Mouse (Mus musculus) right cerebral cortex, postnatal 4 days (tissue): ENCODE measurements around the gene Pde11a.

Source experiments
- DNase-seq: peaks from one replicate; pipeline ENCODE4 v3.0.0-alpha.2; 2022

Gene Pde11a

GRCm38 (mm10) chr2:76338215-76339156 lies at the start of gene Pde11a:
Pde11a (minus strand) TSS chr2:76338774.
- peak; percentile 7 for DNase-seq

GRCm38 (mm10) chr2:76386531-76386930 lies 48.0 kb upstream of the Pde11a start:
- DNase-seq = no peak

DNA sequence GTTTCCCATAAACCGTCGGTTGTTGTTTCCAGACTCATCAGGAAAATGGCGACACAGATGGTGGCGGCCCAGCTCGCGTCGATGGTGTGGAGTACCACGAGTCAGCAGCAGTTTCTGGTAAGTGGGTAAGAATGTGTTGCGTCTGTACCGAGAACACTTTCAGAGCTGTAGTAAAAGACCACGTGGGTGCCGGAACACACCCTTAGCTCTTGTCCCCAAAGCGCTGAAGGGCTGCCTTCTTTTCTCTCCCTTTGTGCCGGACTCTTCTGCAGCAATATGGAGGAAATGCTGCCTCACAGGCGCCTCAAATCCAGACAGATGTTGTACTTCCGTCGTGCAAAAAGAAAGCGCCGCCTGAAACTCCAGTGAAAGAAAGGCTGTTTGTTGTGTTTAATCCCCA lies 40.1 kb upstream of the Pde11a start:
- DNase-seq = no peak

DNA sequence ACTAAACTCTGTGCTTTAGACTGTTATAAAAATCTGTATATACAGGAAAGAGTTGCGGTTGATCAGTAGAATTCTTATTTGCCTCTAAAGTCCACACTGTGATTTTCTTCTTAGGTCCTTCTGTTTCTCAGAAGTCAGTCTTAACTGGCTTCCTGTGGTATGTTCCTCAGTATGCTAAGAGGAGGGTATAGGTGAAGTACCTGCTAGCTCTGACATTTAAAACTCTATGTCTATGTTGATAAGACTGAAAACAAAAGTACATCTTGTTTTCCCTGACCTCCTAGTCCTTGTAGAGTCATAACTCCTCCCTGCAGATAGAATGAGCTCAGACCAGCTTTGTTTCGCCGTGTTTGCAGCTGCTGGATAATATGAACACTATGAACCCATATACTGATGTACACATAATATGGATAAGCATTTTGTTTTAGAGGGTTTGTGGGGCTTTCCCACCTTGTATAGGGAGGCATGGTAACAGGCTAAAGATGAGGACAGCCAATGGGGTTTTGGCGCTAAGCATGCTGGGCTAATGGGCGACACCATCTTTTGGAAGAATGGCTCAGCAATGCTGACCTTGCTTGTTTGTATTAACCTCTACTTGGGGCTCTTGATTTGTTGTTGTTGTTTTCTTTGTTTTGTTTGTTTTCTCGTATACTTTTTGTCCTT lies 36.1 kb upstream of the Pde11a start:
- no peak for DNase-seq

GRCm38 (mm10) chr2:76372244-76372643 lies 33.7 kb upstream of the Pde11a start:
- no peak for DNase-seq

DNA sequence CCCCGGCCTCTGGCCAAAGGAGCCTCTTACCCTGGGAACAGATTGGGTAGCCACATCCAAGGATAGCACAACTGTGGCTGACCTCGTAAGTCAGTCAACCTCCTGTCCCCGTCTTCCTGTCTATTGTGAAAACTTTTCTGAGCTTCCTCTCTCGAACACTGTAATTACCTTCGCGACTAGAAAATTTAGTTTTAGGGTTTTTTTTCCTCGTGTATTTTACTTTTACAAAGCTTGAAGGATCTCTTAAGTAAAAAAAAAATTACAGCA lies 32.0 kb upstream of the Pde11a start:
- no peak for DNase-seq

GRCm38 (mm10) chr2:76369821-76370655 lies 31.5 kb upstream of the Pde11a start, which contains the start of gene Rbm45:
Rbm45 (plus strand) TSS chr2:76369984.
- peak; percentile 98 for DNase-seq

GRCm38 (mm10) chr2:76368861-76369660 lies 30.5 kb upstream of the Pde11a start:
- no peak for DNase-seq

DNA sequence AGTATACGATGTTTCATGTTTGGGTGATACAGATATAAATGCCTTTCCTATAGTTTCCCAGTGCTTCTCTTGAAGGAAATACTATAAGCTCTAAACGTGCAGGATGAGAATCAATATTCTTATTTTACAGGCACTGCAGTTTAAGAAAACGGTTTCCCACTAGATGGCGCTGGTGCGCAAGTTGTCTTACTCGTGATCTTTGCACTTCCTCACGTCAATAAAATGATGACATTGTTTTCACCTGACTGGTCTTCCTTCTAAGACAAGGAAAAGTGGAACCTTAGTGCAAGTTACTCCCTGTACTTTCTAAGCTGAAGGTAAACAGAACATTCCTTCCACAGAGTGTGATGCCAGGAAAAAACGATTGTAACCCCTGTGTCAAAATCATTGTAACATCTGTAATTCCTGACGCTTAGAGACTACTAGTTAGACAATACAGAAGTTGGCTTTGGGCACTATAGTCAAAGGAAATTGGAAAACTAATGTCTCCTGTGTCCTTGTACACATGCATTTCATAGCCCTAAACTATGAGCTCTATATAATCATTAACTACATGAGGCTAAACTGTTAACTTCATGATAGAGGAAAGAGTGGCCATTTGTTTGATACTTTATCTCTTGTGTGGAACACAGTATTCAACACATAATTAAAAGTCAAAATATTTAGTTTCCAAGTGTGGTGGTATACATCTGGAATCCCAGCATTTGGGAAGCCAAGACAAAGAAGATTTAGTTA lies 28.8 kb upstream of the Pde11a start:
- DNase-seq = peak; percentile 95

DNA sequence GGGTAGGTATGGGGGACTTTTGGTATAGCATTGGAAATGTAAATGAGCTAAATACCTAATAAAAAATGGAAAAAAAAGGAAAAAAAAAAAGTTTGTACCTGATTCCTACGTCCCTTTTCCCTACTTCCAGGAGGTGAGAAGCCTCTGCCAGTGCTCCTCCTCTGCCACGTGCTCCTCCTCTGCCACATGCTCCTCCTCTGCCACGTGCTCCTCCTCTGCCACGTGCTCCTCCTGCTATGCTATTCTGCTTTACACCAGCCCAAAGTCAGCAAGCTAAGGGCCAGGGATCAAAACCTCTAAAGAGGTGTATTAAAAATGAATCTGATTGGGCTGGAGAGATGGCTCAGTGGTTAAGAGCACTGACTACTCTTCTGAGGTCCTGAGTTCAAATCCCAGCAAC lies 27.2 kb upstream of the Pde11a start:
- no peak for DNase-seq

- DNase-seq = peak; percentile 67
Measured at GRCm38 (mm10) chr2:76362111-76362510, 23.5 kb upstream of the Pde11a start.

GRCm38 (mm10) chr2:76360226-76360625 lies 21.7 kb upstream of the Pde11a start, which contains the start of gene Cyct:
Cyct (minus strand) TSS chr2:76360450.
- DNase-seq = no peak

DNA sequence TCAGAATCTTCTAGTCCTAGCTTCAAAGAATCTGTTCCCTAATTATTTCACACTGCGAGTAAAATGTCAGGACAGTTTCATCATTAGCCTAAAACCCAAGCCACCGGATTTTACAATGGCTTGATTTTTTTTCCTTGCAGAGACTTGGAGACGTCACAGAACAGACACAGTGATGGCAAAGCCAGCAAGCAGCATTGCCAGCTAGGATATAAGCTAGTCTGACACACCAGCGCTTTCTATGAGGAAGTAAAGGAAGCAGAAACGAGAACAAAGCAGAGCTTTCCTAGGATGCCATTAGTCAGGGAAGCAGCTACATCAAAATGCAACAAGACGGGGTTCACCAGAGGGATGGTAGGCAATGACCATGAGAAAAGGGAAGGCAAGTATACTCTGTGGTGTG lies 9.3 kb upstream of the Pde11a start:
- DNase-seq = no peak

GRCm38 (mm10) chr2:76342146-76342545 lies 3.6 kb upstream of the Pde11a start:
- DNase-seq = no peak

DNA sequence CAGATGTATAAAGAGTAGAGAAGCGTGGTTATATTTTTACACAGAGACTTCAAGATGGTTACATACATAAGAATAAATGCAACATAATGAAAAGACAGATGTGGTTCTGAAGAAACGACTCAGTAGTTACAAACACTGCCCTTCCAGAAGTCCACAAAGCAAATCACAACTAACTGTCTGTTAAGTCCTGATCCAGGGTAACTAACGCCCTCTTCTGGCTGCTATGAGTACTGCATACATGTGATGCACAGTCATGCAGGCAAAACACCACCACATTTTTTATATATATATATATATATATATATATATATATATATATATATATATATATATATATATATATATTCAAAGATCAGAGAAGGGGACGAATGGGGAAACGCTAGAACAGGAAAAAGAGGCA lies 4.0 kb downstream of the Pde11a start:
- peak; percentile 14 for DNase-seq

DNA sequence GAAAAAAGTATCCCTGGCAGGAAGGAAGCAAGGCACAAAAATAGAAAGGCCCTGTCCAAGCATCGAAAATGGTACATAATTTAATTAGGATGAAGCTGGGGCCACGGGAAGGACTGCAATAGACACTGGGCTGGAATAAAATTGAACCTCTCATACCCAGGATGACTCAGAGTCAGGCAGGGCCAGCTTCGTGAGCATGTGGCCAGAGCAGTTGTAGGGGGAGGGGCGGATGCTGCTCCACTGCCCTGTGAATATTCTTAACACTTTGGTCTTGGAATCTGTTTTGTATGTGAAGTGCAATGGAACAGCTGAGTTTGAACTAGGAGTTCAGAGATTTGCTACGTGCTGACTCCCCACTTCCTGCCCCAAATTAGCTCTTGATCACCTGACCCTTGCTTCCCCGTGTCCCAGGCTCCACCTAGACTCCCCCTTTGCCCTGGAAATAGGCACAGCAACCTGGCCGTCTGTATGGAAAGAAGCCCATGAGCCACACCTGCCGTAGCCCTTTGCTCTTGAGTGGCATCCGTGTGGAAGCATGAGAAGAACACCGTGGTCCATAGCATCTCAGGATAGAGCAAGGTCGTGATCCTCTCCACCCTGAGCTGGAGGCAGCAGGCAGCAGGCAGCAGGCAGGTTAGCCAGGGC lies 6.3 kb downstream of the Pde11a start:
- no peak for DNase-seq

GRCm38 (mm10) chr2:76330081-76330480 lies 8.5 kb downstream of the Pde11a start:
- DNase-seq = no peak

DNA sequence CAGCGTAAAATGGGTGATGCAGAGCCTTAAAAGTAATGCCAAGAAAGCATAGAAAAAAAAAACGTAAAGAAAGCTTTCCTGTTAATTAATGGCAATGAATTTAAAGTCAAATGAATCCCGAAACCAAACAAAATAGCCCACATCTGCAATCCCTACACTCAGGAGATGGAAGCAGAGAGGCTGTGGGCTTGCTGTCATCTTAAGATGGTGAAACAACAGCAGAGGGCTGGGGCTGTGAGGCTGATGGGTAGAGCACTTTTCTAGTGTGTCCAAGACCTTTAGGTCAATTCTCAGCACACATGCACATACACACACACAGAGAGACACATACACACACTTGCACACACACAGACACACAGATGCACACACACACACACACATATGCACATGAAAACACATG lies 12.4 kb downstream of the Pde11a start:
- DNase-seq = no peak

- no peak for DNase-seq
Measured at GRCm38 (mm10) chr2:76324463-76324862, 14.1 kb downstream of the Pde11a start.

- DNase-seq = no peak
Measured at GRCm38 (mm10) chr2:76323185-76323875, 15.2 kb downstream of the Pde11a start.

- DNase-seq = no peak
Measured at GRCm38 (mm10) chr2:76320336-76320735, 18.2 kb downstream of the Pde11a start.
